Mouse (Mus musculus): ENCODE data around the gene Rnf213. TPM values are rescaled to one million over a fixed set of nuclear protein-coding genes. Genes with fewer than 3 reads are reported as not detected.

The Rnf213 gene
- total RNA-seq, 2 experiments from 2014 or later = 19.1 to 20.6 TPM

DNA sequence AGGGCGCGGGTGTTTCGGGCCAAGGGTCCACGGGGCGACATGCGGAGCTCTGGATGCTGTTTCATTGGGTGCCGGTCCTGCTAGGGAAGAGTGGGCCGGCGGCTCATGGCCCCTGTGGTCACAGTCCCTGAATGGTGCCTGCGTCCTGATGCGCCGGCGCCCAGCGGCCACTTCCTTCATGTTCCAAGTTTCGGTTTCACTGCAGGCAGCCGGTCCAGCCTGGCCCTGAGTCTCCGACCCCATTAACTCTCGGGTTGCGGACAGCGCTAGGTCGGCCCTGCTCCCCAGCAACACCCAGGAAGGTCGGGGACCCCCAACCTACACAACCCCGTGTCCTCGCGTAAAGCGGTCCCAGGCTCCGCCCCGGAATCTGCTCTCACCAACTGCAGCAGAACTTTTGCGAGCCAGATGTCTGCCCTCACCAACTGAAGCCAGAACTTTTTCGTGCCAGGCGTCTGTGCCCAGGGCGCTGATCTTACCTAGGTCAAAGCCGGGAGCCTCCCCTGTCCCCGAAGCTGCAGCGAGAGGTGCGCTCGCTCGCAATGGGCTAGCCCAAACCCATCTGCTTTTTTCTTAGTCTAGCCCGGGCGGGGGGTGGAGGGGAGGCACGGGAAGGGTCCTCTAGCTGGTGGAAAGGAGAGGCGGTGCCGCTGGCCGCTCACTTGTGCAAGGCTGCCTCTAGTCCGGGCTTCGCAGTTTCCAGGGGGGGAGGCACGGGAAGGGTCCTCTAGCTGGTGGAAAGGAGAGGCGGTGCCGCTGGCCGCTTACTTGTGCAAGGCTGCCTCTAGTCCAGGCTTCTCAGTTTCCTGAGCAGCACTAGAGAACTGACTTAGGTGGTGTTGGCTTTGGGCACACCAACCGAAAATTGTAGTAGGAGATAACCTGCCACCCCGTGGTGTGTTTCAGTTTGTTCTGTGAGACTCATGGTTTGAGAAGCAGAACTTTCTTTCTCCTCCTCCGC is 2.3 kb upstream of the Rnf213 start:
- peak; percentile 69 to 74 for DNase-seq (ENCODE audit: low spot score in 2 of 2)

GRCm38 (mm10) chr11:119391386-119392000 is 1.4 kb upstream of the Rnf213 start:
- peak in 1 of 2 experiments; percentile 11 for DNase-seq (ENCODE audit: low spot score in 2 of 2)

GRCm38 (mm10) chr11:119392001-119392614 is 792 bp upstream of the Rnf213 start:
- DNase-seq (ENCODE audit: low spot score in 2 of 2) = peak; percentile 67

DNA sequence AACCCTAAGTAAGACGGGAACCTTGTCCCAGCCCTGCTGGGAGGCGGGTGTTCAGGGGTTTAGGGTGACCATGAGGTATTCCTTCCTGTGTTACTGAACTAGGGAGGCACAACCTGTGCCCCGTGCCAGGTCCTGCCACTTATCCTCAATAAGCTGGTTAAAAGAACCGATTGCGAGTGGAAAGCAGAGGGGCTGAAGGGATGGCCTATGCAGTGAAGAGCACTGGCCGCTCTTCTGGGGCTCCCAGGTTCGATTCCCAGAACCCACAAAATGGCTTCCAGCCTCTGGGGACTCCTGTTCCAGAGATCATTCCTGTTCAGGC is 544 bp downstream of the Rnf213 start:
- DNase-seq (ENCODE audit: low spot score in 2 of 2) = no peak

GRCm38 (mm10) chr11:119394210-119394609 is 1.3 kb downstream of the Rnf213 start:
- DNase-seq (ENCODE audit: low spot score in 2 of 2) = no peak

- DNase-seq (ENCODE audit: low spot score in 2 of 2) = no peak
Measured at GRCm38 (mm10) chr11:119395394-119395793, 2.5 kb downstream of the Rnf213 start.

DNA sequence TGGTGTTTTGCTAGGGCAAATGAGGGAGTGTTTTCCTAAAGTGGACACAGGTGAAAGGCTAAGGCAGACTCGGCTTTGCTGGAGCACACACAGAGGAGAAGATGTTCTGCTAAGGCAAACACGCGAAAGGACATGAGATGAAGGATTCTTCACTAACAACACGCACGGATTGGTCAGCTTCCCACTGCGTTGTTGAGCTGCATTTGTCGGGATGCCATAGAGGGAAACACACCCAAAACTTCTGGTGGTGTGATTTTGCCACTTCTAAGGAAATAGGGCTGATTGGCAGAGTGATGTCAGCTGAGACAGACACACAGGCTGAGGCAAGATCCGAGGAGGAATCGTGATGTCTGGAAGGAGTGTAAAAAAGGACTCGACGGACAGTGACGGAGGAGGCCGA is 3.0 kb downstream of the Rnf213 start:
- no peak for DNase-seq (ENCODE audit: low spot score in 2 of 2)

DNA sequence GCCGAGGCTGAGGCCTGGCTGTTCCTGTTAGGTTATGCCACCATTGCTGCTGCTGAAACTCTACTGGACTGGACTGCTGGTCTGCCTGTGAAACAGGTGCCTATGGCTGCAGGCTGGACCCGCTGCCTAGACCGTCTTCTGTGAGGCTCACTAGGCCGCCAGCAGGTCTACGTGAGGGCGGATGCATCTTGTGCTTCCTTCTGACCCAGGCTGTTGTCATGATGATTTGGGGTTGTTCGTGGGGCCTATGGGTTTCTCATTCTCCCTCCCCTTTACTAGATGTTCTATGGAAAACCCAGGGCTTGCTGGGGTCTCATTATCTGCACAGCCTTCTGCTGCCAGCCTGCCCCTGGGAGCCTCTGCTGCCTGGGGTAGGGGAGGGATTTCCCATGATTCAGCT is 3.6 kb downstream of the Rnf213 start:
- DNase-seq (ENCODE audit: low spot score in 2 of 2) = no peak

- no peak for DNase-seq (ENCODE audit: low spot score in 2 of 2)
Measured at GRCm38 (mm10) chr11:119402501-119403160, 9.7 kb downstream of the Rnf213 start.

DNA sequence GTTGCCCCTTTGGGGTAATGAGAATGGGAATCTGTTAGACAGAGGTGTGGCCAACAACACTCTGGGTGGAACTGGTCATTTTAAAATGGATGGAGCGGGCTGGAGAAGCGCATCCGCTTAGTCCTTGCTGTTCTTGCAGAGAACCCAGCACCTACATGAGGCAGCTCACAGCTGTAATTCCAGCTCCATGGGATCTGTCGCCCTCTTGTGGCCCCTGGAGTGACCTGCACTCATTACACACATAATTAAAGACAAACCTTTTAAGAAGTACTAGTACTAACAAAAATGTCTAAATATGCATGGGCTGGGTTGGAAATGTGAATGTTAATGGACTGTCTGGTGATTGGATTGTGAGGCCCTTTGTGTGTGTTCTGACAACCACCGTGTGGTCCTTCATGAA is 11.7 kb downstream of the Rnf213 start:
- DNase-seq (ENCODE audit: low spot score in 2 of 2) = peak; percentile 26 to 51

DNA sequence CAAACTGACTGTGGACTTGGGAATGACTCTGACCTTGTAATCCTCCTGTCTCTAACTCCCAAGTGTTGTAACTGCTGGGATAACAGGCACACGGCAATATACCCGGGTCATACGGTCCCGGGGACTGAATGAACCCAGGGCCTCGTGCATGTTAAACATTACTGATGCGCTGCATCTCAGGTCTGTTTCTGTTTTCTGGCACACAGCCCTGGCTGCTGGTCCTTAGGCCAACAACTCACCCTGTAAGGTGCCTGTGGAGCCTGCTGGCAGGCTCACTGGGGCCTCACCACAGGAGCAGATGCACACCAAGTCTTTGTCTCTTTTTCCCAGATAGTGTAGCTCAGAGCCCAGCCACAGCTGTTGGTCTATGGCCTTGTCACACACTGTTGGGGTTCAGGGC is 14.5 kb downstream of the Rnf213 start:
- no peak for DNase-seq (ENCODE audit: low spot score in 2 of 2)

DNA sequence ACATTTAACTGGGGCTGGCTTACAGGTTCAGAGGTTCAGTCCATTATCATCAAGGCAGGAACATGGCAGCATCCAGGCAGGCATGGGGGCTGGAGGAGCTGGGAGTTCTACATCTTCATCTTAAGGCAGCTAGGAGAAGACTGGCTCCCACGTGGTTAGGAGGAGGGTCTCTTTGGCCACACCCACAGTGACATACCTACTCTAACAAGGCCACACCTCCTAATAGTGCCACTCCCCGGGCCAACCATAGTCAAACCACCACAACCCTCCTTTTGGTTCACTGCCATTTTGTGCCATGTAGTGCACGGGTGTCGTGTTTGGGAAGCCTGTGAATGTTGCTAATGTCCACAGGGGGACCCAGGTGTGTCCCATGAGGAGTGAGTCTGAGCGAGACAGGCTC is 15.1 kb downstream of the Rnf213 start:
- no peak for DNase-seq (ENCODE audit: low spot score in 2 of 2)

DNA sequence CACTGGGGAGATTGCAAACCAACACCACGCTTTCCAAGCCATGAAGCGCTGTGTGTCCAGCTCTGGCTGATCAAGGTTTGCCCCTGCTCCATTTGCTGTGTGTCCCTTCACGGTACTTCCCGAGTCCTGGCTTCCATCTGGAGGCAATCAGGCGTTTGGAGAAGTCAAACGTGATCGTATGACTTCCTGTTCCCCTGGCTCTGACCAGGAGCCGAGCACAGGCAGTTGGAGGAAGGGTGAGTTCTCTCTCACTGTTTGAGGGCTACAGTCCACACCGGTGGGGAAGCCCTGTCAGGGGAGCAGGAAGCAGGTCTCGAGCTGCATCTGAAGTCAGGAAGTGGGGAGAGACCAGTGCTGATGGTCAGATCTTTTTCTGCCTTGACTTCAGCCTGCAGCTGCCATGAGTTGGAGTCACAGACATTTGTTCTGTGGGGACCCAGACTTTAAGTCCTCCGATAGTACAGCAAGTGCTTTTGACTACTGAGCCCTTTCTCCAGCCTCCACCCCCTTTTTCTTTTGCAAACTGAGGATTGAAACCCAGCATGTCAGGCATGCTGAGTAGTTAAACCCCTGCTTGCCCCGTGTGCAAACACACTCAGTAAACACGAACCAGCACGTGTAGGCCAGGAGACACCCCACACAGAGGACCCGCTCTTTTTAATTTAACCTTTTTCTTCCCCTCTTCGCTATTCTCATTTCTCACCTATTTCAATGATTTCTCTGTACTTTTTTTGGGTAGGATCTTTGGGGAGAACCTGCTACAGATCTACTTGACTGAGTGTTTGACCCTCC is 26.6 kb downstream of the Rnf213 start:
- DNase-seq (ENCODE audit: low spot score in 2 of 2) = no peak

GRCm38 (mm10) chr11:119420426-119420825 is 27.5 kb downstream of the Rnf213 start:
- DNase-seq (ENCODE audit: low spot score in 2 of 2) = no peak

GRCm38 (mm10) chr11:119427431-119427830 is 34.5 kb downstream of the Rnf213 start:
- no peak for DNase-seq (ENCODE audit: low spot score in 2 of 2)

- no peak for DNase-seq (ENCODE audit: low spot score in 2 of 2)
Measured at GRCm38 (mm10) chr11:119427986-119428385, 35.1 kb downstream of the Rnf213 start.

GRCm38 (mm10) chr11:119428649-119429136 is 35.8 kb downstream of the Rnf213 start:
- peak; percentile 20 to 45 for DNase-seq (ENCODE audit: low spot score in 2 of 2)

DNA sequence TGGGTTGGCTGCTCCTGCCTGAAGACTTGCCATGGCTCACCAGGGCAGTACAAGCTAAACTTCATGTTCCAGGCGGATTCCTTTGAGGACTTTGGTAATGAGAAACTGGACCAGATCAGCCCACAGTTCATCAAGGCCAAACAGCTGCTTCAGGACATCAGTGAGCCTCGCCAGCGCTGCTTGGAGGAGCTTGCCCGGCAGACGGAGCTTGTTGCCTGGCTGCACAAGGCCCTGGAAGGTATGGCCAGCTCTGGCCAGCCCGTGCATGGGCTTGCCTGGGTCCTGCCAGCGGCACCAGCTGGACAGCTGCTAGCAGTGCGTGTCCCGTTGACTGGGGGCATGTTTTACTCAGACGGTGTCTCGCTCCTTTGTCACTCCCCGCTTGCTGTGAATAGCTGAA is 38.6 kb downstream of the Rnf213 start:
- no peak for DNase-seq (ENCODE audit: low spot score in 2 of 2)

DNA sequence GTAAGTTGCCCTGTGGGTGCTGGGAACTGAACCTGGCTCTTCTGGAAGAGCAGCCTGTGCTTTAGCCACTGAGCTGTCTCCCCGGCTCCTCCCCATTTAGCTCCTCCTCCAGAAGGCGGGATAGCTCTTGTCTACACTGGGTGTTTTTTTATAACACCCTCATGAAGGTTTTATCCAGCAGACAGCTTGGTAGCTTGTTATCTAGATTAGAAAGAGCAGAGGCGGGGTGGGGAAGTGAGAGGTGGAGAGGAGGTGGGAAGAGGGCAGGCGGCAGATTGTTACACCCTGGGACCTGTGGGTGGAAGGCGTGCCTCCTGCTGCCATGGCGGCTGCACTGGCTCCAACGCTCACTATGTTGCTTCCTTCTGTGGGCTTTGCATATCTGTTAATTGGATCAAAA is 39.8 kb downstream of the Rnf213 start:
- DNase-seq (ENCODE audit: low spot score in 2 of 2) = no peak

- DNase-seq (ENCODE audit: low spot score in 2 of 2) = no peak
Measured at GRCm38 (mm10) chr11:119434316-119434715, 41.4 kb downstream of the Rnf213 start.
